Mouse (Mus musculus) MEL (cell line): ENCODE data around the gene Myh10. TPM values are rescaled to one million over a fixed set of nuclear protein-coding genes. Genes with fewer than 3 reads are reported as not detected.

Experiments used
- DNase-seq: peaks from one replicate; pipeline ENCODE4 v3.0.0; 2011; ENCODE audit warnings: low read depth, low spot score
- H3K27ac ChIP-seq: 2 replicates; pipeline ENCODE4 v1.5.1; 2012; ENCODE audit warnings: low read depth, mild to moderate bottlenecking, control low read depth, low read length, moderate library complexity; ENCODE audit not compliant: control insufficient read depth
- H3K27me3 ChIP-seq, 2 experiments: fragments of 150-350 bp in 1 of 2; sonication (generic) in 1 of 2; 2 replicates each; pipeline ENCODE4 v1.6.1; 2012; ENCODE audit warnings: low read length in 2 of 2, mild to moderate bottlenecking in 2 of 2, improper control_type of control experiment in 1 of 2, moderate library complexity in 1 of 2; ENCODE audit not compliant: insufficient read depth in 2 of 2, control insufficient read depth in 1 of 2
- H3K36me3 ChIP-seq, 2 experiments: 2 replicates each; pipeline ENCODE4 v1.6.1; 2012 to 2014; ENCODE audit warnings: low read length in 2 of 2, improper control_type of control experiment in 1 of 2, inconsistent platforms in 1 of 2, mild to moderate bottlenecking in 1 of 2; ENCODE audit not compliant: insufficient read depth in 2 of 2, control insufficient read depth in 1 of 2
- H3K4me1 ChIP-seq, 2 experiments: fragments of 150-350 bp in 1 of 2; sonication (generic) in 1 of 2; 2 replicates each; pipeline ENCODE4 v1.6.1; 2012; ENCODE audit warnings: low read length in 2 of 2, improper control_type of control experiment in 1 of 2, mild to moderate bottlenecking in 1 of 2; ENCODE audit not compliant: insufficient read depth in 2 of 2, control insufficient read depth in 1 of 2
- H3K4me3 ChIP-seq, 2 experiments: fragments of 150-350 bp in 1 of 2; sonication (generic) in 1 of 2; 2 replicates each; pipeline ENCODE4 v1.5.1; 2012; ENCODE audit warnings: low read depth in 2 of 2, low read length in 2 of 2, mild to moderate bottlenecking in 2 of 2, moderate library complexity in 2 of 2, control low read depth in 1 of 2, improper control_type of control experiment in 1 of 2; ENCODE audit not compliant: control insufficient read depth in 1 of 2, insufficient read depth in 1 of 2
- H3K79me2 ChIP-seq: 2 replicates; pipeline ENCODE4 v1.6.1; 2012; ENCODE audit warnings: mild to moderate bottlenecking, low read length, moderate library complexity; ENCODE audit not compliant: control insufficient read depth, poor library complexity, insufficient read depth
- H3K9ac ChIP-seq: 2 replicates; pipeline ENCODE4 v1.6.1; 2012; ENCODE audit warnings: low read depth, mild to moderate bottlenecking, control low read depth, low read length, moderate library complexity; ENCODE audit not compliant: control insufficient read depth, poor library complexity, severe bottlenecking
- H3K9me3 ChIP-seq: fragments of 150-350 bp; sonication (generic); replicated peaks from 2 replicates; pipeline ENCODE4 v1.6.1; 2012; ENCODE audit warnings: mild to moderate bottlenecking, low read length, improper control_type of control experiment, moderate library complexity; ENCODE audit not compliant: insufficient read depth
- BHLHE40 ChIP-seq: IDR thresholded peaks from 2 replicates; pipeline ENCODE4 v1.6.1; 2012; ENCODE audit warnings: low read depth, mild to moderate bottlenecking, inconsistent platforms, low read length, improper control_type of control experiment, borderline replicate concordance
- CHD1 ChIP-seq: IDR thresholded peaks from 2 replicates; pipeline ENCODE4 v1.6.1; 2012; ENCODE audit warnings: low read depth, mild to moderate bottlenecking, inconsistent platforms, low read length, improper control_type of control experiment
- E2F4 ChIP-seq: IDR thresholded peaks from 2 replicates; pipeline ENCODE4 v1.6.1; 2011; ENCODE audit warnings: low read depth, low read length, improper control_type of control experiment, borderline replicate concordance
- ELF1 ChIP-seq: IDR thresholded peaks from 2 replicates; pipeline ENCODE4 v1.6.1; 2014; ENCODE audit warnings: low read depth, mild to moderate bottlenecking, inconsistent platforms, low read length, improper control_type of control experiment, moderate library complexity
- ETS1 ChIP-seq: IDR thresholded peaks from 2 replicates; pipeline ENCODE4 v1.6.1; 2012; ENCODE audit warnings: low read depth, mild to moderate bottlenecking, inconsistent platforms, low read length, improper control_type of control experiment, moderate library complexity
- GABPA ChIP-seq: IDR thresholded peaks from 2 replicates; pipeline ENCODE4 v1.6.1; 2012; ENCODE audit warnings: low read depth, mild to moderate bottlenecking, inconsistent platforms, low read length, improper control_type of control experiment, moderate library complexity
- GATA1 ChIP-seq: IDR thresholded peaks from 2 replicates; pipeline ENCODE4 v1.6.1; 2011; ENCODE audit warnings: low read depth, low read length, improper control_type of control experiment
- HCFC1 ChIP-seq: IDR thresholded peaks from 2 replicates; pipeline ENCODE4 v1.6.1; 2012; ENCODE audit warnings: low read depth, mild to moderate bottlenecking, inconsistent platforms, low read length, improper control_type of control experiment, moderate library complexity
- KAT2A ChIP-seq: conservative IDR thresholded peaks from 2 replicates; pipeline ENCODE4 v1.6.1; 2012; ENCODE audit warnings: low read depth, low read length, improper control_type of control experiment, inconsistent platforms
- MAFK ChIP-seq: IDR thresholded peaks from 2 replicates; pipeline ENCODE4 v1.6.1; 2011; ENCODE audit warnings: low read depth, mild to moderate bottlenecking, low read length, improper control_type of control experiment, borderline replicate concordance
- MAX ChIP-seq: IDR thresholded peaks from 2 replicates; pipeline ENCODE4 v1.6.1; 2011; ENCODE audit warnings: low read length, improper control_type of control experiment
- MEF2A ChIP-seq: IDR thresholded peaks from 2 replicates; pipeline ENCODE4 v1.6.1; 2014; ENCODE audit warnings: low read depth, mild to moderate bottlenecking, inconsistent platforms, low read length, improper control_type of control experiment; ENCODE audit not compliant: poor library complexity, insufficient replicate concordance, severe bottlenecking; ENCODE audit errors: extremely low read depth
- MYB ChIP-seq: IDR thresholded peaks from 2 replicates; pipeline ENCODE4 v1.6.1; 2011; ENCODE audit warnings: mild to moderate bottlenecking, low read depth, low read length, improper control_type of control experiment
- NELFE ChIP-seq: IDR thresholded peaks from 2 replicates; pipeline ENCODE4 v1.6.1; 2011; ENCODE audit warnings: low read depth, low read length, improper control_type of control experiment
- NRF1 ChIP-seq: IDR thresholded peaks from 2 replicates; pipeline ENCODE4 v1.6.1; 2014; ENCODE audit warnings: low read depth, mild to moderate bottlenecking, inconsistent platforms, low read length, improper control_type of control experiment, moderate library complexity; ENCODE audit not compliant: poor library complexity, insufficient read depth, severe bottlenecking
- POLR2AphosphoS2 ChIP-seq: IDR thresholded peaks from 2 replicates; pipeline ENCODE4 v1.6.1; 2011; ENCODE audit warnings: low read length, improper control_type of control experiment
- POLR2AphosphoS5 ChIP-seq: IDR thresholded peaks from 2 replicates; pipeline ENCODE4 v1.6.1; 2012; ENCODE audit warnings: low read depth, borderline replicate concordance, mild to moderate bottlenecking, inconsistent platforms, low read length, moderate library complexity, mixed read lengths
- RCOR1 ChIP-seq: IDR thresholded peaks from 2 replicates; pipeline ENCODE4 v1.6.1; 2012; ENCODE audit warnings: low read depth, mild to moderate bottlenecking, inconsistent platforms, low read length, improper control_type of control experiment
- SIN3A ChIP-seq: IDR thresholded peaks from 2 replicates; pipeline ENCODE4 v1.6.1; 2012; ENCODE audit warnings: low read length, improper control_type of control experiment, inconsistent platforms
- TAL1 ChIP-seq: IDR thresholded peaks from 2 replicates; pipeline ENCODE4 v1.6.1; 2012; ENCODE audit warnings: mild to moderate bottlenecking, inconsistent platforms, low read length, moderate library complexity, mixed read lengths
- TBP ChIP-seq: IDR thresholded peaks from 2 replicates; pipeline ENCODE4 v1.8.0; 2011; ENCODE audit warnings: low read depth, low read length, improper control_type of control experiment
- USF1 ChIP-seq: IDR thresholded peaks from 2 replicates; pipeline ENCODE4 v1.6.1; 2014; ENCODE audit warnings: low read depth, mild to moderate bottlenecking, inconsistent platforms, low read length, improper control_type of control experiment, moderate library complexity
- ZC3H11A ChIP-seq: IDR thresholded peaks from 2 replicates; pipeline ENCODE4 v1.6.1; 2012; ENCODE audit warnings: low read depth, mild to moderate bottlenecking, inconsistent platforms, low read length, improper control_type of control experiment
- ZMIZ1 ChIP-seq: IDR thresholded peaks from 2 replicates; pipeline ENCODE4 v1.6.1; 2012; ENCODE audit warnings: low read depth, mild to moderate bottlenecking, inconsistent platforms, low read length, improper control_type of control experiment, moderate library complexity
- ZNF384 ChIP-seq: IDR thresholded peaks from 2 replicates; pipeline ENCODE4 v1.6.1; 2012; ENCODE audit warnings: low read depth, mild to moderate bottlenecking, inconsistent platforms, low read length, improper control_type of control experiment
- polyA plus RNA-seq, 2 experiments: library from polyadenylated mRNA; stranded (reverse) in 1 of 2; unstranded in 1 of 2; fragments of >175 nt in 1 of 2; fragments of >200 nt in 1 of 2; gene quantifications; 2 replicates each; pipeline versions ENCODE4 v1.2.1 to v1.2.4; 2012; ENCODE audit warnings: low replicate concordance in 2 of 2, low read depth in 1 of 2; ENCODE audit not compliant: insufficient read length in 2 of 2, insufficient read depth in 1 of 2, missing spikeins in 1 of 2
- total RNA-seq: library from RNA; depleted of rRNA; stranded (reverse); fragments of 300-350 nt; gene quantifications from 2 replicates; pipeline ENCODE4 v1.2.3, GENCODE M21; 2012

Myh10 gene
- total and polyA plus RNA-seq, 3 experiments = 99.3 to 187 (median 127) TPM

GRCm38 (mm10) chr11:68857329-68857728, 166.0 kb downstream of the Myh10 start:
- no peak overlapping the region for H3K9ac ChIP-seq

GRCm38 (mm10) chr11:68859943-68860593, 168.7 kb downstream of the Myh10 start:
- no peak overlapping the region for H3K27ac ChIP-seq
- H3K27me3 ChIP-seq = no peaks in the 10 kb centered on the region
- no peak overlapping the region for H3K9ac ChIP-seq
- DNase-seq = no peak
- H3K4me3 ChIP-seq = no peak overlapping the region
- H3K9me3 ChIP-seq = no peaks in the 10 kb centered on the region
- H3K36me3 ChIP-seq = peaks cover 0 to 15% of the 10 kb centered on the region in 2 experiments; a peak in 2 of 4 replicates
- H3K4me1 ChIP-seq = peaks cover 0 to 20% of the 10 kb centered on the region in 2 experiments; a peak in 3 of 4 replicates
- H3K79me2 ChIP-seq = no peaks in the 10 kb centered on the region
- TF ChIP-seq HCFC1 (no peak), BHLHE40 (no peak), TBP (no peak), POLR2AphosphoS5 (no peak), MAFK (no peak), GATA1 (no peak), E2F4 (no peak), MEF2A (no peak), ZC3H11A (no peak), MAX (no peak), NELFE (no peak), GABPA (no peak), ELF1 (no peak), KAT2A (no peak), ZNF384 (no peak), ETS1 (no peak), CHD1 (no peak)

More at GRCm38 (mm10) chr11:68857329-68857728, 166.0 kb downstream of the Myh10 start:
- TF ChIP-seq SIN3A = no peak
- no peak for TF ChIP-seq USF1
- TF ChIP-seq ZMIZ1 = no peak
- no peak for TF ChIP-seq MAFK
- TF ChIP-seq MEF2A = no peak
- no peak for TF ChIP-seq TAL1
- no peak for TF ChIP-seq E2F4
- no peak for TF ChIP-seq RCOR1
- TF ChIP-seq KAT2A = no peak
- no peak for TF ChIP-seq POLR2AphosphoS2
- TF ChIP-seq MYB = no peak
- TF ChIP-seq NELFE = no peak
- no peak for TF ChIP-seq NRF1
- Histone ChIP-seq H3K27me3 (no peaks in the 10 kb centered on the region), H3K27ac (no peak overlapping the region), H3K4me1 (peaks cover 5 to 26% of the 10 kb centered on the region in 2 experiments), H3K36me3 (peaks cover 0 to 19% of the 10 kb centered on the region in 2 experiments; a peak in 2 of 4 replicates), H3K79me2 (peaks cover 5% of the 10 kb centered on the region), H3K9me3 (no peaks in the 10 kb centered on the region), H3K4me3 (no peak overlapping the region)
- no peak for DNase-seq
